Mouse (Mus musculus) adrenal gland, postnatal 10 days (tissue): Measurements from ENCODE around the gene Msl3l2. TPM values are rescaled to one million over a fixed set of nuclear protein-coding genes. Genes with fewer than 3 reads are reported as not detected.

Experiments
- total RNA-seq, 2 experiments: library from RNA; stranded (reverse); gene quantifications; 2 replicates each; pipeline ENCODE4 v1.2.3; 2021

Gene Msl3l2
- total RNA-seq, 2 experiments from 2014 or later: 6.1 to 7.8 TPM

Other genes with a start within 250 kb of the Msl3l2 start
- gene Tbc1d32, start 121.8 kb downstream of the Msl3l2 start, total RNA-seq: 1 to 10 TPM; 5.4 to 8.9 TPM